Mouse (Mus musculus) midbrain, embryonic 12.5 days (tissue): ENCODE measurements around the gene Ccl20. TPM values are rescaled to one million over a fixed set of nuclear protein-coding genes. Genes with fewer than 3 reads are reported as not detected.

Experiments
- ATAC-seq: fragments of 200-750 bp; cut with Nextera tagmentation; 2 replicates; pipeline ENCODE4 v1.8.0; 2017; ENCODE audit warnings: low read depth, moderate TSS enrichment, moderate library complexity; ENCODE audit not compliant: low FRiP score
- H3K27ac ChIP-seq: fragments of 300-500 bp; sonication (generic); replicated peaks from 2 replicates; pipeline ENCODE4 v1.5.1; 2016; ENCODE audit warnings: mild to moderate bottlenecking
- H3K27me3 ChIP-seq: fragments of 300-500 bp; sonication (generic); 2 replicates; pipeline ENCODE4 v1.6.1; 2016; ENCODE audit warnings: mild to moderate bottlenecking
- H3K36me3 ChIP-seq: fragments of 300-500 bp; sonication (generic); 2 replicates; pipeline ENCODE4 v1.6.1; 2016
- H3K4me1 ChIP-seq: fragments of 300-500 bp; sonication (generic); 2 replicates; pipeline ENCODE4 v1.6.1; 2016
- H3K4me2 ChIP-seq: fragments of 300-500 bp; sonication (generic); replicated peaks from 2 replicates; pipeline ENCODE4 v1.6.1; 2016; ENCODE audit warnings: mild to moderate bottlenecking, moderate library complexity
- H3K4me3 ChIP-seq: fragments of 300-500 bp; sonication (generic); 2 replicates; pipeline ENCODE4 v1.5.1; 2016; ENCODE audit warnings: mild to moderate bottlenecking
- H3K9ac ChIP-seq: fragments of 300-500 bp; sonication (generic); replicated peaks from 2 replicates; pipeline ENCODE4 v1.6.1; 2016; ENCODE audit warnings: mild to moderate bottlenecking, moderate library complexity
- H3K9me3 ChIP-seq: fragments of 300-500 bp; sonication (generic); 2 replicates; pipeline ENCODE4 v1.6.1; 2016; ENCODE audit warnings: mild to moderate bottlenecking
- WGBS: fragments of 180-500 bp; shearing (Covaris S2); methylation state at CpG from one replicate; pipeline ENCODE4 v1.1.7; 2016; 5-methylcytosine and 5-hydroxymethylcytosine counted together
- polyA plus RNA-seq: library from polyadenylated mRNA; unstranded; fragments of >200 nt; fragmentation: Nextera tagmentation; extraction: Ambion mirVana; gene quantifications from 2 replicates; pipeline ENCODE4 v1.2.1, GENCODE M21; 2016

The Ccl20 gene
- polyA plus RNA-seq = not detected in 2 replicates

DNA sequence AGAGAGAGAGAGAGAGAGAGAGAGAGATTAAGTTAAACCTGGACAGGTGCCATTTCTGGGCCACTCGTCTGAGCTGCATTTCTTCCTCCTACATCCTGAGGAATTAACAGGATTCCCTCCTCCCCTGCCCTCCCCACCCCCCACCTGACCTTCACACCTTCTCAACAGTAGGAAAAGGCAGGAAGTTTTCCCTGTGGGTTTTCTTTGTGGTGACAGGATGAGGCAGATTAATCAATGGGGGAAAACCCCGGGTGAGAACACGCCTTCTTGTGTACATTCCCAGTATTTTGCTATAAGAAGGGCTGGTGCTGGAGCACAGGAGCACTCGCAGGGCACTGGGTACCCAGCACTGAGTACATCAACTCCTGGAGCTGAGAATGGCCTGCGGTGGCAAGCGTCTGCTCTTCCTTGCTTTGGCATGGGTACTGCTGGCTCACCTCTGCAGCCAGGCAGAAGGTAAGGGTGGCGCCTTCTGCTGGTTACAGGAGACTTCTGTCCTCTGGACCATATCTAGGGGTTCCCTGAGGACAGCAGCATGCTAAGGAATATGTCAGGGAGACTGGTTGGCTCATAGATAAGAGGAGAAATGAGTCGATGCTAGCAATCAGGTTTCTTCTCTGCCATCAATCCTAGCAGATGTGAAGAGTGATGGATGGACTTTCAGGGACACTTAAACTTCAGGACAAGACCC lies at the start of gene Ccl20:
Ccl20 (plus strand) TSS at position 320 of the 691 bp plus-strand sequence.
- no peak within 1 kb of the TSS for H3K4me2 ChIP-seq
- no peak within 1 kb of the TSS for H3K9ac ChIP-seq
- no peak for ATAC-seq
- WGBS = 48% methylated on average over 8 of the region's 8 CpGs
- H3K4me3 ChIP-seq = no peak within 1 kb of the TSS
- H3K27ac ChIP-seq = no peak within 1 kb of the TSS
- no peaks in the 10 kb centered on the region for H3K36me3 ChIP-seq
- H3K9me3 ChIP-seq = no peaks in the 10 kb centered on the region
- H3K27me3 ChIP-seq = no peaks in the 10 kb centered on the region
- H3K4me1 ChIP-seq = no peaks in the 10 kb centered on the region

DNA sequence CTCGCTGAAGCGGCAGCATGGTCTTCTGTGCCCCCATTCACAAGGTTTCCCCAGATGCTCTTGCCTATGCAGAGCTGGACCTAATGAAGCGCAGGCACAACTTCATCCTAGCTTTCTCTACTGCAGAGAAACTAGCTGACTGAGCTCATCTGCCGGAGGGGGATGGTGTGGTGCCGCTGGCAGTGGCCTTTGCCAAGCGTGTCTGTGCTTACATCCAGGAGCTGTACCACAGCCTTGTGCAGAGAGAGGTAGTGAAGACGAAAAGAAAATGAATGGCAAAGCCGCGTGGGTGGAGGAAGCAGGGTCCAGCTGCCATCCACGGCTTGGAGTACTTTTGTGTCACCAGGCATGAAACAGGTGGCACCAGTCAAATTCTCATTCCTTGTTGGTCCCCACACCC lies 49.4 kb upstream of the Ccl20 start:
- Histone ChIP-seq H3K4me2 (no peak overlapping the region), H3K9ac (no peak overlapping the region), H3K4me1 (no peaks in the 10 kb centered on the region), H3K9me3 (no peaks in the 10 kb centered on the region), H3K4me3 (no peak overlapping the region), H3K27me3 (no peaks in the 10 kb centered on the region), H3K36me3 (no peaks in the 10 kb centered on the region), H3K27ac (no peak overlapping the region)
- WGBS = 90% methylated on average over 10 of the region's 10 CpGs
- ATAC-seq = no peak

DNA sequence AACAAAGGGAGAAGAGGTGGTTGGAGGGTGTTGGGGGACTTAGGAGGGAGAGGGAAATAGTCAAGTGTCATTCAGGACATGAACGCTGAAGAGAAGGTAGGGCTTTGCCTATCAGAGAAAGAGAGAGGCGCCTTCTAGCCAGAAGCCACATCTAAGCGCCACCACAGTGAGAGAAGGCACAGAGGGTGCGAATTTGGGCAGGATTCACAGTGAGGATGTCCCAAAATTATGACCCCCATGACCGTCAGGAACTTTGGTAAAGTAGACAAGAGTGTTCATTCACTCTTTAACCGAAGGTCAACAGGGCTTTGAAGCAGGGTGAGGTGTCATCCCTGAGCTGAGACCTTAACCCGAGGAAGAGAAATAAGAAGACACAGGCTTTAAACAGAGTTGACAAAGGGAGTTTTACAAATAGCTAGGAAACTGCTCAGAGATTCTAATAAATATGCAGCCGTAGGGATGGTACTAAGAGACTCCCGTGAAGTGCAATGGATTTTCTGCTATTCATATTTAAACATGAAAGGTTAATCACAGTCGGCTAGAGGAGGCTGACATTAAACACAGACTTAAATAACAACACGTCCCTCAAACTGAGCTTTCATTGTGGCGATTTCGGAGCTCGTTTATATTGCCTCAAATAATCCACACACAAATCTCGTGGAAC lies 40.9 kb upstream of the Ccl20 start:
- Histone ChIP-seq H3K9me3 (no peaks in the 10 kb centered on the region), H3K9ac (no peak overlapping the region), H3K36me3 (no peaks in the 10 kb centered on the region), H3K4me3 (no peak overlapping the region), H3K4me1 (no peaks in the 10 kb centered on the region), H3K4me2 (peak overlapping the region; percentile 39), H3K27me3 (no peaks in the 10 kb centered on the region), H3K27ac (no peak overlapping the region)
- WGBS = 39% methylated on average over 15 of the region's 15 CpGs
- peak; percentile 54 for ATAC-seq

DNA sequence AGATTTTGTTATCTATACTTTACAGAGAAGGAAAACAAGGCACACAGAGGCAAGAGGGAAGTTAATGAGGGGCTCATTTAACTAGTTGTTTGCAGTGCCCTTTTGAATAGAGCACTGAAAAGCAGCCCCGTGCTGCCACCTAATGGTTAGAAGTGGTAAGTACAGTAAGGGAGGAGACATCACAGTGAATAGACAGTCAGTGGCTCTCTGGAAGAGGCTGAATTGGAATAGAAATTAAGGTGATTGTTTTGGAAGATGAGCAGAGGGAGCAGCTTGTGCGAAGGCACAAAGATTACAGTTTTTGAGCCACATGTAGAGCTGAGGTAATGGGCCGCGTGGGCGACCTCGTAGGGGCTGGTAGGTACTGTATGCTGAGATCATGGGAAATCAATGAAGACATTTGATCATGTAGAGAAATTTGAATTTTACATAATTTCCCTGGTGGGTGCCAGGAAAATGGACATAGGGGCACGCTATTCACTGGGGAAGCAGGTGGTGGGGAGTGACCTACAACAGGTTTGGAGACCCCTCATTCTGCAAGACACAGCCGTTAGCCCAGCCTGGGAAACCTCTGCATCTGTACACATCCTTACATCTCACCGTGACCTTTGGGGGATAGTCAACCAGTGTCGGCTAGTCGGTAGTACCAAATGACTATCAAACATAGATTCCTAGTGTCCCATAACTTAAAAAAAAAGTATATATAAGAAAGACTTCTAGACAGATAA lies 40.2 kb upstream of the Ccl20 start:
- Histone ChIP-seq H3K4me2 (peak overlapping the region; percentile 39), H3K27ac (no peak overlapping the region), H3K4me3 (no peak overlapping the region), H3K9ac (no peak overlapping the region), H3K27me3 (no peaks in the 10 kb centered on the region), H3K9me3 (no peaks in the 10 kb centered on the region), H3K4me1 (no peaks in the 10 kb centered on the region), H3K36me3 (no peaks in the 10 kb centered on the region)
- WGBS = 50% methylated on average over 11 of the region's 11 CpGs
- peak; percentile 84 for ATAC-seq

DNA sequence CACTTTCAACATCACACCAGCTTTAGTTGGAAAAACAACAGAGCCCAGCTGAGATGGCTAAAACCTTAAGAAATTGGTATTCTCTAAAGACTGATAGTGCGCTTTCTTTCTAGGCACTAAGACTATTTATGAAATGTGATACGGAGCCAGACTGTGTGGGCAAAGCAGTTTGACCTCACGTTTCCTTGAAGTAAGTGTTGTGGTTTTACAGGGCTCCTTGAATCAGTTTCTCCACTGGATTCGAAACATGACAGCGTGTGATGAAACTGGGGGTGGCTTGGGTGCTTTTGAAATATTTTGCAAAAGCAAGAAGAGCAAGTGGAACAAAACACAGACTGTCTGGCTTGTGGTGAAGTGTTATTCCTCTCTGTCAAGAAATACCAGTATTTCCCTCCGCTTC lies 39.5 kb upstream of the Ccl20 start:
- Histone ChIP-seq H3K27me3 (no peaks in the 10 kb centered on the region), H3K4me3 (no peak overlapping the region), H3K4me2 (no peak overlapping the region), H3K27ac (no peak overlapping the region), H3K36me3 (no peaks in the 10 kb centered on the region), H3K4me1 (no peaks in the 10 kb centered on the region), H3K9ac (no peak overlapping the region), H3K9me3 (no peaks in the 10 kb centered on the region)
- no peak for ATAC-seq
- WGBS = 79% methylated on average over 6 of the region's 6 CpGs

DNA sequence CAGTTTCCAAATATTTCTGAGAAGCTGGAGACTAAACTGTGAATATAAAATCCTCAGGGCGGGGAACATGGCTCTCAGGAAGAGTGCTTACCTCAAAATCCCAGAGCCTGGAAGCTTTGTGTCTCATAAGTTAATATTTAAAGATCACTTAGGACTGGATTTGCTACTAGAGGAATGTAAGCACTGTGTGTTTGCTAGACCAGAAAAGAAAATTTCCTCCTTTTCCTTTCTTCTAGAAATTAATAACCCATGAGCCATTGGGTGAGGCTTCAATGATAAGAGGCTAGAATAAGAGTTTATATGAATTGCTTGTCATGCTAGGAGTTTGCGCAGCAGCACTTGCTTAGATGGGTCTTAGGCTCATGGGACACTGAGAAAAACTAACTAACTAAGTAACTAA lies 31.8 kb upstream of the Ccl20 start:
- Histone ChIP-seq H3K4me2 (no peak overlapping the region), H3K4me3 (no peak overlapping the region), H3K4me1 (no peaks in the 10 kb centered on the region), H3K9me3 (no peaks in the 10 kb centered on the region), H3K27me3 (no peaks in the 10 kb centered on the region), H3K27ac (no peak overlapping the region), H3K9ac (no peak overlapping the region), H3K36me3 (no peaks in the 10 kb centered on the region)
- WGBS = 88% methylated on average over 2 of the region's 2 CpGs
- no peak for ATAC-seq

DNA sequence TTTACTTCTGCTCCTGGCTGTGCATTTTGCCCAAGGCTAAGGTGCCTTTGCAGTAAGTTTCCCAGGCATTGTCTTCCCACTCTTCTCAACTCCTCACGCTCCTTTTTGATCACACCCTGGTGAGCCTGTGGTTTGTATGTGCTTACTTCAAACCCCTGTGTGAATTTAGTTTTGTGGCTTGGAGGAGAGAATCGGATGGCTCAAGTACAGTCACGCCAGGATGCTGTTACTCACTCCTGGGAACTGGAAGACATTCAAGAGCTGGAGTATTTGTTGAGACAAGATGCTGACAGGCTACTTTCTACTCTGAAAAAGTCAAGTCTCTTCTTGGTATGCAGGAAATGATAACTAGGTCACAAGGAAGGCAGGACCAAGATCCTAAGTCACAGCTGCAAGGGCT lies 25.3 kb upstream of the Ccl20 start:
- Histone ChIP-seq H3K4me1 (no peaks in the 10 kb centered on the region), H3K9ac (no peak overlapping the region), H3K4me2 (no peak overlapping the region), H3K27me3 (no peaks in the 10 kb centered on the region), H3K9me3 (no peaks in the 10 kb centered on the region), H3K4me3 (no peak overlapping the region), H3K27ac (no peak overlapping the region), H3K36me3 (no peaks in the 10 kb centered on the region)
- 82% methylated on average over 3 of the region's 3 CpGs for WGBS
- ATAC-seq = no peak

DNA sequence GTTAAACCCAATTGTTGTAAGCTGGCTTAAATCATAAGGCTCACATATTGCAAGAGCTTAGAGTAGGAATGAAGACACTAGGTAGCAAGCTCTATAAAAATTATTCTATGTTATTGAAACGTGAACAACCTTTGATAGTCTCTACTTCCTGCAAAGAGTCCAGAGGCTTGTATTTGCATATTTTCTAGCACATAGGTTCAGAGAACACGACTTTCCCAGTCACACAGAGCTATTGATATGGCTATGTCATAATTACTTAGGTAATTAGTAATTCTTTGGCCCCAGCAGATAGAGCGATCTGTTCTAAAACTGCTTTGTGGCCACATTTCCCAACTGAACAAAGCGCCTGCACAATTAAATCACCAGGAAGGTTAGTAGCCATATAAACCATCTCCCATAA lies 19.6 kb upstream of the Ccl20 start:
- no peaks in the 10 kb centered on the region for H3K36me3 ChIP-seq
- no peak overlapping the region for H3K27ac ChIP-seq
- H3K4me3 ChIP-seq = no peak overlapping the region
- H3K9me3 ChIP-seq = no peaks in the 10 kb centered on the region
- H3K9ac ChIP-seq = no peak overlapping the region
- H3K4me2 ChIP-seq = no peak overlapping the region
- 78% methylated on average over 4 of the region's 4 CpGs for whole genome bisulfite sequencing
- ATAC-seq = no peak
- no peaks in the 10 kb centered on the region for H3K4me1 ChIP-seq
- H3K27me3 ChIP-seq = no peaks in the 10 kb centered on the region

DNA sequence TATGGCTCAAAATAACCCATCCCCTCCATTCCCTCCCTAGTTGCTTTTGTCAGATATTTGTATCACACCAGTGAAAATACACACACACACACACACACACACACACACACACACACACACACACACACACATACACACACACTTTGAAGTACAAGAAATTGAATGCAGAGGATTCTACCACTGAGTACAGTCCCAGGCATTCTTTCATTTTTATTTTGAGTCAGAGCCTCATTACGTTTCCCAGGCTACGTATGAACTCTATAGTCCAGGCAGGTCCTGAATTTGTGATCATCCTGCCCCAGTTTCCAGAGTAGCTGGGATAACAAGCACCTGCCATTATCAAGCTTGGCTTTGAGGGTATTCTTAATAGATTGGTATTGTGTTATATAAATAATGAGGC lies 17.4 kb upstream of the Ccl20 start:
- no peaks in the 10 kb centered on the region for H3K27me3 ChIP-seq
- no peak for ATAC-seq
- H3K36me3 ChIP-seq = no peaks in the 10 kb centered on the region
- no peaks in the 10 kb centered on the region for H3K4me1 ChIP-seq
- no peaks in the 10 kb centered on the region for H3K9me3 ChIP-seq
- WGBS = 71% methylated on average over 2 of the region's 2 CpGs
- H3K27ac ChIP-seq = no peak overlapping the region
- no peak overlapping the region for H3K4me3 ChIP-seq
- no peak overlapping the region for H3K4me2 ChIP-seq
- H3K9ac ChIP-seq = no peak overlapping the region

DNA sequence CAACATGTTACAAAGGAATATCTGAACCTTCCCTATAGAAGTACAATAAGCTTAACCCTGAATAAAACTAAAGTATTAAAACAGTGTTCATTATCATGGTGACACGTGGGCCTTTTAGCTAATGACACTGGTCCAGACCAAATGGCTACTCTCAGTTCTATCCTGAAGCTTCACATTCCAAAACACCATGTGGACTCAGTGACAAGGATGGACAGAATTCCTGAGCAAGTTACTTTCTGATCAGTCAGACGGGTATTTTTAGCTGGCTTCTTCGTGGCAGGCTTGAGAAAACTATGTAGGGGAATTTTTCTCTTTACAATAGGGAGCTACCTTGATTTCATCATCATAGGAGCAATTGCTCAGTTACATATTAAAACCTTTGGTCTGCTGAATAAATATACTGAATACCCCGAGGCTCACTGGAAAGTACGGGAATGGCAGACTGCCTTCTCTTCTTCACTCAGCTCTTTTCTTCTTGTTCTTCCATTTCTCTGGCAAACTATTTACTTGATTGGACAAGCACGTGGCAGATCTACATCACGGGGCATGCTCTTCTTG lies 16.9 kb upstream of the Ccl20 start:
- WGBS = 83% methylated on average over 7 of the region's 7 CpGs
- no peak overlapping the region for H3K4me2 ChIP-seq
- H3K36me3 ChIP-seq = no peaks in the 10 kb centered on the region
- ATAC-seq = no peak
- H3K9me3 ChIP-seq = no peaks in the 10 kb centered on the region
- H3K4me3 ChIP-seq = no peak overlapping the region
- no peak overlapping the region for H3K27ac ChIP-seq
- no peaks in the 10 kb centered on the region for H3K4me1 ChIP-seq
- H3K27me3 ChIP-seq = no peaks in the 10 kb centered on the region
- H3K9ac ChIP-seq = no peak overlapping the region

DNA sequence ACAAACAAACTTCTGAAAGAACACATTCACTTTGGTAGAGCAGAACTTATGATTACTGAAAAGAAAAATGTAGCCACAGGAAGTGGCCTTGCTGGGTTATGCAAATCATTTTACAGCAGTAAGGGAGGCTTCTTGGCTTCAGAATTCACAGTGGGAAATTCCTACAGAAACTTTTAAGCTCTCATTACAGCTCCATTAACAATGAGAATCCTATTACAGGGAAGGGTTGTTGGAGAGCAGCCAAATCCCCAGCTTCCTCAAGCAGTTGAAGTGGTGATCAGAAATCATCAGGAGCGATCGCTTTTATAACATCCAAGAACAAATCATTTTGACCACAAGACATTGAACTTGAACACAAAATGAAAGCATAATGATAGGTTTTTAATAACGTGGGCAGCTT lies 14.7 kb upstream of the Ccl20 start:
- no peak overlapping the region for H3K4me2 ChIP-seq
- no peak overlapping the region for H3K4me3 ChIP-seq
- WGBS = 71% methylated on average over 3 of the region's 3 CpGs
- no peak overlapping the region for H3K27ac ChIP-seq
- H3K9ac ChIP-seq = no peak overlapping the region
- no peak for ATAC-seq
- no peaks in the 10 kb centered on the region for H3K27me3 ChIP-seq
- H3K9me3 ChIP-seq = no peaks in the 10 kb centered on the region
- no peaks in the 10 kb centered on the region for H3K4me1 ChIP-seq
- no peaks in the 10 kb centered on the region for H3K36me3 ChIP-seq

DNA sequence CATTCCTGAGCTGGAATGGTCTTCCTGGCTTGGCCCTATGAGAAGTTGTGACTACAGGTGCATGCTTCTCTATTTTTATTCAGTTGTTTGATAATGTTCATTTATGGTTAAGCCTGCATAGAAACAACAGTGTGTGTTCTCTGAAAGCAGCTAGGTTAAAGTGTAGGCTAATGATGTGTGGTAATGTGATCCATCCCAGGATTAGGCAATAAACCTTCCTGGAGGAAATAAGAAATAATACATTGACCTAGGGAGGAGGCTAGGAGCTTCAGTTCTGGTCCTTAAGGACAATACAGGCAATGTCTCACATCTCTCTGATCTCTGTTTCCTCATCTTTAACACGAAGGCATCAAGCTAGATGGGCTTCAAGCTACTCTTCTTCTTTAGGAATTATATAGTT lies 11.1 kb upstream of the Ccl20 start:
- no peaks in the 10 kb centered on the region for H3K9me3 ChIP-seq
- WGBS = 85% methylated on average over 1 of the region's 1 CpGs
- H3K27ac ChIP-seq = no peak overlapping the region
- no peak overlapping the region for H3K9ac ChIP-seq
- H3K4me1 ChIP-seq = no peaks in the 10 kb centered on the region
- H3K4me2 ChIP-seq = no peak overlapping the region
- ATAC-seq = no peak
- H3K27me3 ChIP-seq = no peaks in the 10 kb centered on the region
- H3K4me3 ChIP-seq = no peak overlapping the region
- no peaks in the 10 kb centered on the region for H3K36me3 ChIP-seq
